Mouse (Mus musculus): Measurements from ENCODE around the gene Ccdc102a.

DNA sequence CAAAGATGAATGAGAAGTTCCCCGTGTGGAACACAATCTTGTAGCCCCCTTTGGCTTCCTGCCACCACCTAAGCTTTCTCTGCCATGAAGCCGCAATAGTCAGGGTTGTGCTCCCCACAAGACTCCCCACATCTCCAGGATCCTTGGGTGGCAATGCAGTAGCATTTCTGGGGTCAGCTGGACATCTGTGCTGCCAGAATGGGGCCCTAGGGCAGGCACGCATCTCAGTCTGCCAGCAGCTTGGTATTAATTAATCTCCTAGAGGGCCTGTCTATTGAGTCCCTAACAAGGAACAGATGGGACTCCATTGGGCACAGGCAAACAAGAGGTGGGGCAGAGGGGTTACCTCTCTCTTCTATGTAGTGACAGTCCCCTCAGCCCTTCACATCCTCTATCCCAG lies 45.7 kb downstream of the Ccdc102a start:
- TF ChIP-seq POLR2A (IDR thresholded peaks at IDR 0.05; ENCODE audit: borderline replicate concordance, control insufficient read depth, low read depth, low read length), result no peak
- no peak for TF ChIP-seq CTCF (IDR thresholded peaks at IDR 0.05; ENCODE audit: control insufficient read depth, insufficient read depth, low read length)
